21 mouse cellular contexts compared by ENCODE assay signal in genomic region chr9:15149246-15149926, GRCm38 (mm10). TPM values are rescaled to one million over a fixed set of nuclear protein-coding genes. Genes with fewer than 3 reads are reported as not detected.
"Had no signal": no experiment of that assay in that cellular context is flagged by ENCODE, and none has a peak within 500 bp of the region (broad histone marks: within the 10 kb centered on the region; RNA-seq: fewer than 3 reads in every experiment).

No protein-coding gene starts in this region.

- ATAC-seq: midbrain, embryonic 13.5 days had no signal

- H3K9ac ChIP-seq: liver, embryonic 13.5 days; midbrain, embryonic 13.5 days; neural tube, embryonic 12.5 days; neural tube, embryonic 15.5 days had no signal

- H3K4me1 ChIP-seq: liver, embryonic 13.5 days; megakaryocyte, embryonic 14.5 days; midbrain, embryonic 10.5 days; midbrain, embryonic 13.5 days; neural tube, embryonic 12.5 days; neural tube, embryonic 15.5 days had no signal

- H3K4me2 ChIP-seq: liver, embryonic 13.5 days; midbrain, embryonic 13.5 days; neural tube, embryonic 12.5 days; neural tube, embryonic 15.5 days had no signal

- H3K36me3 ChIP-seq: liver, embryonic 13.5 days; midbrain, embryonic 10.5 days; midbrain, embryonic 13.5 days; neural tube, embryonic 12.5 days; neural tube, embryonic 15.5 days had no signal

- H3K27ac ChIP-seq: liver, embryonic 13.5 days; midbrain, embryonic 10.5 days; midbrain, embryonic 13.5 days; neural tube, embryonic 12.5 days; neural tube, embryonic 15.5 days had no signal

- DNase-seq: kidney, adult 18-20 months; kidney, adult 9 months; kidney, postnatal 14 days; kidney, postnatal 4 days; left cerebral cortex, postnatal 4 days; liver, embryonic 13.5 days; lung, adult 2 months; lung, postnatal 36 days; thymus, adult 2 months; thymus, postnatal 14 days; thymus, postnatal 4 days had no signal

- H3K27me3 ChIP-seq: liver, embryonic 13.5 days; megakaryocyte, embryonic 14.5 days; midbrain, embryonic 13.5 days; neural tube, embryonic 12.5 days; neural tube, embryonic 15.5 days had no signal

- H3K4me3 ChIP-seq: liver, embryonic 13.5 days; megakaryocyte, embryonic 14.5 days; midbrain, embryonic 10.5 days; midbrain, embryonic 13.5 days; neural tube, embryonic 12.5 days; neural tube, embryonic 15.5 days had no signal

- H3K9me3 ChIP-seq: liver, embryonic 13.5 days; midbrain, embryonic 10.5 days; midbrain, embryonic 13.5 days; neural tube, embryonic 12.5 days; neural tube, embryonic 15.5 days had no signal

RNA-seq across cellular contexts. Expression of gene Hephl1, which starts 37.5 kb away (rescaled TPM):
- polyA plus RNA-seq: kidney, embryonic 16.5 days; liver, adult 2 months; liver, embryonic 13.5 days; liver, embryonic 16.5 days; lung, embryonic 16.5 days; midbrain, embryonic 10.5 days; midbrain, embryonic 13.5 days; neural tube, embryonic 12.5 days; spleen, adult 2 months had no signal
